Comparison of ENCODE assay signal across 9 mouse cellular contexts in the genomic region with DNA sequence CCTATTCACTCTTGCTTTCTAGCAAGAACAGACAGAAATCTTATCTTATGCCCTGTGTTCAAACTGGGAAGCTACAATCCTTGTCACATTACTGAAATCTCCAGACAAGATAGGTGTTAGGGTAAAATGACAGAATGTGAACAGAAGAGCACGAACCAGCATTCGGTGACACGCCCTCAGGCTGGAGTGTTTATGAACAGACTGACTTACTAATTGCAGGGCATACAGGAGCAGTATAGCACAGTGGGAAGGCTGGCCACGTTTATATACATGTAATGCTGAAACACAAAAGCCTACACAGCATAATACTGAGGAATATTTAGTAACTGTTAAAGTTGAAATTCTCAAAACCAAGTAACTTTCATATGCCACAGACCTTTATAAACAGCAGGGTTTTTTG.
A peak's percentile ranks its signal among the peaks of the same experiment; 100 is the strongest.
DNase-seq lines count a peak whose midpoint lies in the region; ATAC-seq and TF ChIP-seq lines count a peak whose summit lies in the region.
"Had no signal": no experiment of that assay in that cellular context is flagged by ENCODE, and none has a peak within 500 bp of the region (broad histone marks: within the 10 kb centered on the region; RNA-seq: fewer than 3 reads in every experiment).

No protein-coding gene starts in this region.

- no peak for DNase-seq in cerebellum, adult 9-10 months
- no peak for DNase-seq in lung, postnatal 36 days
- no peak for DNase-seq in stomach, postnatal 0 days (ENCODE audit: low spot score)
- no peak for DNase-seq in layer of hippocampus, adult 8-10 months (ENCODE audit: low spot score in 2 of 2)
- no peak for DNase-seq in thymus, adult 18-20 months
- DNase-seq: thymus, postnatal 36 days had no signal

- 33% methylated on average over 4 of the region's 4 CpGs for WGBS in lung, embryonic 15.5 days
- 45% methylated on average over 4 of the region's 4 CpGs for WGBS in liver, embryonic 12.5 days (ENCODE audit: insufficient replicate concordance)
- WGBS in stomach, postnatal 0 days: 43% methylated on average over 4 of the region's 4 CpGs

- no peaks in the 10 kb centered on the region for H3K36me3 ChIP-seq in lung, embryonic 15.5 days
- no peaks in the 10 kb centered on the region for H3K36me3 ChIP-seq in liver, embryonic 12.5 days
- H3K36me3 ChIP-seq in stomach, postnatal 0 days (ENCODE audit: control insufficient read depth, insufficient read depth, low read length): no peaks in the 10 kb centered on the region

- H3K27ac ChIP-seq in lung, embryonic 15.5 days: no peak overlapping the region
- H3K27ac ChIP-seq in liver, embryonic 12.5 days: no peak overlapping the region
- H3K27ac ChIP-seq in stomach, postnatal 0 days (replicated peaks): no peak overlapping the region

- peak overlapping the region; percentile 65 for H3K4me2 ChIP-seq in lung, embryonic 15.5 days
- H3K4me2 ChIP-seq in liver, embryonic 12.5 days: peak overlapping the region; percentile 59
- H3K4me2 ChIP-seq in stomach, postnatal 0 days (replicated peaks; ENCODE audit: low read depth): peak overlapping the region; percentile 52

- H3K27me3 ChIP-seq in lung, embryonic 15.5 days: no peaks in the 10 kb centered on the region
- no peaks in the 10 kb centered on the region for H3K27me3 ChIP-seq in liver, embryonic 12.5 days (replicated peaks)
- no peaks in the 10 kb centered on the region for H3K27me3 ChIP-seq in stomach, postnatal 0 days (ENCODE audit: control insufficient read depth, insufficient read depth, low read length)

- TF ChIP-seq CTCF in stomach, postnatal 0 days (IDR thresholded peaks at IDR 0.05; ENCODE audit: low read depth): no peak

- ATAC-seq in cerebellum, adult (ENCODE audit: insufficient number of reproducible peaks, low FRiP score, low TSS enrichment): peak; percentile 28; the same call in 1 of the 2 replicates
- no peak for ATAC-seq in lung, embryonic 15.5 days (ENCODE audit: borderline replicate concordance, extremely low read depth, low FRiP score, low TSS enrichment)
- ATAC-seq in liver, embryonic 12.5 days: no peak
- ATAC-seq in stomach, postnatal 0 days (ENCODE audit: low FRiP score, low TSS enrichment): no peak

- no peaks in the 10 kb centered on the region for H3K9me3 ChIP-seq in lung, embryonic 15.5 days
- no peaks in the 10 kb centered on the region for H3K9me3 ChIP-seq in liver, embryonic 12.5 days (replicated peaks)
- no peaks in the 10 kb centered on the region for H3K9me3 ChIP-seq in stomach, postnatal 0 days (ENCODE audit: control insufficient read depth, low read length)

- H3K4me1 ChIP-seq in lung, embryonic 15.5 days: peaks cover 7% of the 10 kb centered on the region; the same call in 1 of the 2 replicates
- H3K4me1 ChIP-seq in liver, embryonic 12.5 days: peaks cover 12% of the 10 kb centered on the region
- H3K4me1 ChIP-seq in stomach, postnatal 0 days (replicated peaks; ENCODE audit: control insufficient read depth, insufficient read depth): no peaks in the 10 kb centered on the region

- no peak for TF ChIP-seq EP300 in stomach, postnatal 0 days (optimal IDR thresholded peaks at IDR 0.05)

- H3K9ac ChIP-seq in lung, embryonic 15.5 days: 0 out of 2 replicates have a peak overlapping the region, but pooled peaks have one; percentile 18
- no peak overlapping the region for H3K9ac ChIP-seq in liver, embryonic 12.5 days
- H3K9ac ChIP-seq in stomach, postnatal 0 days (ENCODE audit: low read length): no peak overlapping the region

- peak overlapping the region; percentile 35 for H3K4me3 ChIP-seq in lung, embryonic 15.5 days
- H3K4me3 ChIP-seq in liver, embryonic 12.5 days: no peak overlapping the region; the same call in 1 of the 2 replicates
- H3K4me3 ChIP-seq in stomach, postnatal 0 days (ENCODE audit: low read depth, low read length): peak overlapping the region; percentile 27; the same call in 1 of the 2 replicates
